Mouse (Mus musculus) heart, postnatal 0 days (tissue): Measurements from ENCODE around the gene Usf2. TPM values are rescaled to one million over a fixed set of nuclear protein-coding genes. Genes with fewer than 3 reads are reported as not detected.
"Not testable (repeated sequence)": the region's sequence is repeated elsewhere in the genome, so short reads cannot be mapped to it uniquely, and the experiment has no call there.

Experiments
- ATAC-seq: fragments of 200-750 bp; cut with Nextera tagmentation; 2 replicates; pipeline ENCODE4 v1.8.0; 2017; ENCODE audit warnings: low read depth, moderate number of reproducible peaks, moderate library complexity; ENCODE audit not compliant: insufficient read depth
- DNase-seq: peaks from one replicate; pipeline ENCODE4 v3.0.0-alpha.2; 2016; ENCODE audit warnings: low spot score
- H3K27ac ChIP-seq: fragments of 300-500 bp; sonication (generic); 2 replicates; pipeline ENCODE4 v1.5.1; 2014; ENCODE audit warnings: low read depth, mild to moderate bottlenecking
- H3K27me3 ChIP-seq: fragments of 300-500 bp; sonication (generic); 2 replicates; pipeline ENCODE4 v1.6.1; 2014; ENCODE audit warnings: low read length, mixed read lengths; ENCODE audit not compliant: control insufficient read depth, insufficient read depth
- H3K36me3 ChIP-seq: fragments of 300-500 bp; sonication (generic); replicated peaks from 2 replicates; pipeline ENCODE4 v1.6.1; 2014; ENCODE audit warnings: low read length, mixed read lengths; ENCODE audit not compliant: control insufficient read depth, insufficient read depth
- H3K4me1 ChIP-seq: fragments of 300-500 bp; sonication (generic); 2 replicates; pipeline ENCODE4 v1.6.1; 2014; ENCODE audit warnings: antibody characterized with exemption; ENCODE audit not compliant: control insufficient read depth, insufficient read depth
- H3K4me2 ChIP-seq: fragments of 300-500 bp; sonication (generic); 2 replicates; pipeline ENCODE4 v1.6.1; 2014; ENCODE audit warnings: low read depth, mild to moderate bottlenecking, low read length, moderate library complexity
- H3K4me3 ChIP-seq: fragments of 300-500 bp; sonication (generic); 2 replicates; pipeline ENCODE4 v1.5.1; 2014; ENCODE audit warnings: low read depth, low read length
- H3K9ac ChIP-seq: fragments of 300-500 bp; sonication (generic); replicated peaks from 2 replicates; pipeline ENCODE4 v1.6.1; 2014; ENCODE audit warnings: low read depth, low read length, mixed read lengths
- H3K9me3 ChIP-seq: fragments of 300-500 bp; sonication (generic); replicated peaks from 2 replicates; pipeline ENCODE4 v1.6.1; 2016; ENCODE audit warnings: low read length; ENCODE audit not compliant: control insufficient read depth
- CTCF ChIP-seq: IDR thresholded peaks from 2 replicates; pipeline ENCODE4 v1.5.1; 2016; ENCODE audit warnings: antibody characterized with exemption, control low read depth, low read depth
- EP300 ChIP-seq: IDR thresholded peaks from 2 replicates; pipeline ENCODE4 v1.6.1; 2016; ENCODE audit warnings: antibody characterized with exemption, low read depth
- WGBS: fragments of 180-500 bp; shearing (Covaris S2); extraction: QIAGEN DNeasy Blood & Tissue Kit; methylation state at CpG from one replicate; pipeline ENCODE4 v1.1.7; 2014; 5-methylcytosine and 5-hydroxymethylcytosine counted together
- polyA plus RNA-seq: library from polyadenylated mRNA; unstranded; fragments of >200 nt; fragmentation: Nextera tagmentation; extraction: Ambion mirVana; gene quantifications from 2 replicates; pipeline ENCODE4 v1.2.1, GENCODE M21; 2015
- total RNA-seq: library from RNA; depleted of rRNA; stranded (reverse); fragments of >200 nt; gene quantifications from 2 replicates; pipeline ENCODE4 v1.2.3, GENCODE M21; 2014; ENCODE audit warnings: low replicate concordance

Gene Usf2
- total and polyA plus RNA-seq, 2 experiments from 2014 or later = 16.7 to 101 TPM

DNA sequence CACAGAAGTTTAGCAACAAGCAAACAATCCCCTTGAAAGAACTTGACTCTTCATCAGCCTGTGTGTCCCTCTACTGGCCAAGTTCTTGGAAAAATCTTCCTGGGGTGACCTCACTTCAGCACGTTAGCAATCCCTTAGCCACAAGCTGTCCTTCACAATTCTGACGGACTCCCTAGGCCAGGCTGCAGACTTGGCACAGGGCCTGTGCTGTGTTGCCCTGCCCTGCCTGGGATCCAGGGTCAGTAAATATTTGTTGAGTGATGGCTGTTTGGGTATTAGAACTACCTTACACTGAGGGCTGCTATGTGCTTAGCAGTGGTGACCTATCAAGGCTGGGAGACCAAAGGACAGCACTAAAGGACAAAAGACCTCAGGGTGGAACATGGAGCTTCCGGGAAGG lies 2.6 kb downstream of the Usf2 start:
- peaks cover 15% of the 10 kb centered on the region for H3K4me1 ChIP-seq
- peaks cover 65% of the 10 kb centered on the region for H3K36me3 ChIP-seq
- H3K27ac ChIP-seq = no peak overlapping the region
- H3K9me3 ChIP-seq = no peaks in the 10 kb centered on the region
- TF ChIP-seq CTCF (no peak), EP300 (no peak)
- DNase-seq = no peak
- no peak overlapping the region for H3K9ac ChIP-seq
- no peaks in the 10 kb centered on the region for H3K27me3 ChIP-seq
- no peak overlapping the region for H3K4me3 ChIP-seq
- H3K4me2 ChIP-seq = no peak overlapping the region
- WGBS = 64% methylated on average over 3 of the region's 3 CpGs
- no peak for ATAC-seq

DNA sequence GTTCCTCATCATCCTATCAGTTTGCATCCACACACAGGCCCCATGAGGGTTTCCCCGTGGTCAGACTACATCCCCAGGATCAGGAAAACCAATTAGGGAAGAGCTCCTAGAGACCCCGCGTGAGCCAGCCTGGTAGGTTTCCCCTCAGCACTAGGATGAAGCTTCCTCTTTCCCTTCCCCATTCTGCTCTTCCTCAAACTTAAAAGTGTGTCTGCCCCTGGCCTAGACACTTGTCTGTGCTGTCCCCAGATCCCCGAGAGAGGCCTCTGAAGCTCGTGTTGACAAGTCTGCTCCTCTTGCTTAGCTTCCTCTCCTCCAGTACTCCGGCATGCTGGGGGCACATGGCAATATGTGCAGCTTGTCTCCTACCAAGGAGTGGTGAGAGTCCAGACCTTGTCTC lies 3.1 kb downstream of the Usf2 start:
- TF ChIP-seq CTCF = no peak
- peaks cover 64% of the 10 kb centered on the region for H3K36me3 ChIP-seq
- no peaks in the 10 kb centered on the region for H3K27me3 ChIP-seq
- H3K4me3 ChIP-seq = no peak overlapping the region
- no peak overlapping the region for H3K9ac ChIP-seq
- no peak for DNase-seq
- no peak overlapping the region for H3K27ac ChIP-seq
- H3K9me3 ChIP-seq = no peaks in the 10 kb centered on the region
- WGBS = 79% methylated on average over 6 of the region's 6 CpGs
- ATAC-seq = no peak
- peaks cover 12% of the 10 kb centered on the region for H3K4me1 ChIP-seq
- no peak overlapping the region for H3K4me2 ChIP-seq

- Histone ChIP-seq H3K4me1 (peaks cover 6% of the 10 kb centered on the region), H3K36me3 (peaks cover 64% of the 10 kb centered on the region), H3K27me3 (no peaks in the 10 kb centered on the region), H3K27ac (no peak overlapping the region), H3K4me3 (no peak overlapping the region), H3K4me2 (no peak overlapping the region), H3K9ac (no peak overlapping the region), H3K9me3 (no peaks in the 10 kb centered on the region)
- ATAC-seq (no peak), DNase-seq (no peak)
- WGBS = 90% methylated on average over 16 of the region's 16 CpGs
- no peak for TF ChIP-seq CTCF
Observed at GRCm38 (mm10) chr7:30952441-30953265, 4.0 kb downstream of the Usf2 start.

- ATAC-seq, H3K9me3 ChIP-seq, H3K4me2 ChIP-seq, H3K9ac ChIP-seq, DNase-seq, H3K27me3 ChIP-seq, H3K4me1 ChIP-seq, H3K4me3 ChIP-seq, H3K27ac ChIP-seq: not testable (repeated sequence)
- H3K36me3 ChIP-seq = peaks cover 71% of the 10 kb centered on the region
- 90% methylated on average over 3 of the region's 3 CpGs for WGBS
Observed at GRCm38 (mm10) chr7:30949902-30950301, 6.7 kb downstream of the Usf2 start.

- H3K4me3 ChIP-seq = no peak overlapping the region
- no peak overlapping the region for H3K9ac ChIP-seq
- DNase-seq (no peak), ATAC-seq (no peak)
- no peaks in the 10 kb centered on the region for H3K4me1 ChIP-seq
- no peaks in the 10 kb centered on the region for H3K27me3 ChIP-seq
- peaks cover 33% of the 10 kb centered on the region for H3K36me3 ChIP-seq
- TF ChIP-seq EP300 (no peak), CTCF (no peak)
- no peak overlapping the region for H3K27ac ChIP-seq
- no peaks in the 10 kb centered on the region for H3K9me3 ChIP-seq
- 94% methylated on average over 7 of the region's 7 CpGs for WGBS
- no peak overlapping the region for H3K4me2 ChIP-seq
Observed at GRCm38 (mm10) chr7:30945876-30946275, 10.7 kb downstream of the Usf2 start.

- ATAC-seq, H3K4me3 ChIP-seq, H3K4me1 ChIP-seq: not testable (repeated sequence)
Observed at GRCm38 (mm10) chr7:30945466-30945865, 11.1 kb downstream of the Usf2 start.

DNA sequence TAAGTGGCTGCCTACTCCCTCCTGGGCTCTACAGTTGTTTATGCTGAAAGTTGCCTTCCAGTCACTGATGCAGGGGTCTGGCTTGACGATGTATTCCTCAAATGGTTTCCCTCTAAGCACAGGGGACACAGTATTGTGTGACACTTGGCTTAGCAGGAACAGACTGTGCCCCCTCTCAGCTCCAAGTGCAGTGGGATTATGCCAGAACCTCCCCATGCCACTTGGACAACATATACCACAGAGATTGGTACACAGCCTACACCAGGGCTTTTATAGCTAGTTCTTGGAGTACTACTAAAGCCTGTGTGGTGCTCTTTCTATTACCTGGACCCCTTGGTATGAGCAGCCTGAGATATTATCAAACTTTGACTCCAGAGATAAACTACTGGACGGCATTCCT lies 11.9 kb downstream of the Usf2 start:
- H3K9ac ChIP-seq, H3K9me3 ChIP-seq, DNase-seq, H3K4me2 ChIP-seq, H3K27ac ChIP-seq, H3K27me3 ChIP-seq, ATAC-seq, H3K4me1 ChIP-seq, H3K4me3 ChIP-seq: not testable (repeated sequence)
- WGBS = 46% methylated on average over 2 of the region's 2 CpGs
- H3K36me3 ChIP-seq = peaks cover 22% of the 10 kb centered on the region

More at GRCm38 (mm10) chr7:30945466-30945865, 11.1 kb downstream of the Usf2 start:
- H3K4me2 ChIP-seq, H3K9ac ChIP-seq, H3K9me3 ChIP-seq, H3K27ac ChIP-seq, DNase-seq, H3K27me3 ChIP-seq: not testable (repeated sequence)
- peaks cover 29% of the 10 kb centered on the region for H3K36me3 ChIP-seq
- WGBS = 77% methylated on average over 7 of the region's 7 CpGs
